Mouse (Mus musculus) heart, postnatal 0 days (tissue): ENCODE data around the gene Uhrf2. TPM values are rescaled to one million over a fixed set of nuclear protein-coding genes. Genes with fewer than 3 reads are reported as not detected.

Experiments
- ATAC-seq: fragments of 200-750 bp; cut with Nextera tagmentation; 2 replicates; pipeline ENCODE4 v1.8.0; 2017; ENCODE audit warnings: low read depth, moderate number of reproducible peaks, moderate library complexity; ENCODE audit not compliant: insufficient read depth
- DNase-seq: peaks from one replicate; pipeline ENCODE4 v3.0.0-alpha.2; 2016; ENCODE audit warnings: low spot score
- H3K27ac ChIP-seq: fragments of 300-500 bp; sonication (generic); 2 replicates; pipeline ENCODE4 v1.5.1; 2014; ENCODE audit warnings: low read depth, mild to moderate bottlenecking
- H3K27me3 ChIP-seq: fragments of 300-500 bp; sonication (generic); 2 replicates; pipeline ENCODE4 v1.6.1; 2014; ENCODE audit warnings: low read length, mixed read lengths; ENCODE audit not compliant: control insufficient read depth, insufficient read depth
- H3K36me3 ChIP-seq: fragments of 300-500 bp; sonication (generic); replicated peaks from 2 replicates; pipeline ENCODE4 v1.6.1; 2014; ENCODE audit warnings: low read length, mixed read lengths; ENCODE audit not compliant: control insufficient read depth, insufficient read depth
- H3K4me1 ChIP-seq: fragments of 300-500 bp; sonication (generic); 2 replicates; pipeline ENCODE4 v1.6.1; 2014; ENCODE audit warnings: antibody characterized with exemption; ENCODE audit not compliant: control insufficient read depth, insufficient read depth
- H3K4me2 ChIP-seq: fragments of 300-500 bp; sonication (generic); 2 replicates; pipeline ENCODE4 v1.6.1; 2014; ENCODE audit warnings: low read depth, mild to moderate bottlenecking, low read length, moderate library complexity
- H3K4me3 ChIP-seq: fragments of 300-500 bp; sonication (generic); 2 replicates; pipeline ENCODE4 v1.5.1; 2014; ENCODE audit warnings: low read depth, low read length
- H3K9ac ChIP-seq: fragments of 300-500 bp; sonication (generic); replicated peaks from 2 replicates; pipeline ENCODE4 v1.6.1; 2014; ENCODE audit warnings: low read depth, low read length, mixed read lengths
- H3K9me3 ChIP-seq: fragments of 300-500 bp; sonication (generic); replicated peaks from 2 replicates; pipeline ENCODE4 v1.6.1; 2016; ENCODE audit warnings: low read length; ENCODE audit not compliant: control insufficient read depth
- CTCF ChIP-seq: IDR thresholded peaks from 2 replicates; pipeline ENCODE4 v1.5.1; 2016; ENCODE audit warnings: antibody characterized with exemption, control low read depth, low read depth
- EP300 ChIP-seq: IDR thresholded peaks from 2 replicates; pipeline ENCODE4 v1.6.1; 2016; ENCODE audit warnings: antibody characterized with exemption, low read depth
- WGBS: fragments of 180-500 bp; shearing (Covaris S2); extraction: QIAGEN DNeasy Blood & Tissue Kit; methylation state at CpG from one replicate; pipeline ENCODE4 v1.1.7; 2014; 5-methylcytosine and 5-hydroxymethylcytosine counted together
- polyA plus RNA-seq: library from polyadenylated mRNA; unstranded; fragments of >200 nt; fragmentation: Nextera tagmentation; extraction: Ambion mirVana; gene quantifications from 2 replicates; pipeline ENCODE4 v1.2.1, GENCODE M21; 2015
- total RNA-seq: library from RNA; depleted of rRNA; stranded (reverse); fragments of >200 nt; gene quantifications from 2 replicates; pipeline ENCODE4 v1.2.3, GENCODE M21; 2014; ENCODE audit warnings: low replicate concordance

Uhrf2 gene
- total and polyA plus RNA-seq, 2 experiments from 2014 or later, result 19.6 to 68.6 TPM

DNA sequence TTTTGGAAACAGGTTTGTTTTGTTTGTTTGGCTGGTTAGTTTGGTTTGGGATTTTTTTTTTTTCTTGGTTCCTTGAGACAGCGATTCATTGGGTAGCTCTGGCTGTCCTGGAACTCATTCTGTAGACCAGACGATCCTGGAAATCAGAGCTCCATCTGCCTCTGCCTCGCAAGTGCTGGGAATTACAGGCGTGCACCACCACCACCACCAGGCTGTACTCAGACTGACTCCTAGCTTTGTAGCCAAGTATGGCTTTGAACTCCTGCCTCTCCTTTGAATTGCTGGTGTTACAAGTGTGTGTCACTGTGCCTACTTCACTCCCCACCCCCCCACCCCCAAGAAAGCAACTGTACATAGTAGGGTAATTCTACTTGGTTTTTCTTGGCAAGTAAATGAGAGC is 86.9 kb downstream of the Uhrf2 start:
- no peaks in the 10 kb centered on the region for H3K36me3 ChIP-seq
- H3K4me2 ChIP-seq, result no peak overlapping the region
- H3K9me3 ChIP-seq, result no peaks in the 10 kb centered on the region
- WGBS, result 53% methylated on average over 4 of the region's 4 CpGs
- TF ChIP-seq EP300 (no peak), CTCF (no peak)
- H3K4me1 ChIP-seq, result 0 out of 2 replicates have a peak, but pooled peaks cover 6% of the 10 kb centered on the region
- H3K27ac ChIP-seq, result no peak overlapping the region
- no peak overlapping the region for H3K9ac ChIP-seq
- H3K4me3 ChIP-seq, result no peak overlapping the region
- H3K27me3 ChIP-seq, result no peaks in the 10 kb centered on the region
- DNase-seq (no peak), ATAC-seq (no peak)

DNA sequence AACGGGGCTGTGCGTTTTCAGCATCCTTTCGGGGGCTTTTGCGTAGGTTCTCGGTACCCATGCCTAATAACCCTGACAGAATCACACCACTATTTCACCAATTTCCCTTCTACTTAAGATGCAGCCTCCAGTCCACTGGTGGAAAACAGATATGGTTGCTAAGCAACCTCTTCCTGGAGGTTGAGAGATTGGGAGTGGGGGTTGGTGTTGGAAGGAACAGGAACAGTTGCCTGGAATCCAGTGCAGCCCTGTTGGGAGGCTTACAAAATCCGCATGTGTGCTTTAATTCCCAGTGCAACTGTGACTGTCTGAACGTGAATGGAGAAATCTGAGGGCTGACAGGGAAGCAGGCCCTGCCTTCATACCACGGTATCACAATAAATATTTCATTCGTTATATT is 87.5 kb downstream of the Uhrf2 start:
- H3K4me3 ChIP-seq, result no peak overlapping the region
- H3K4me1 ChIP-seq, result 0 out of 2 replicates have a peak, but pooled peaks cover 6% of the 10 kb centered on the region
- ATAC-seq (peak; percentile 53; the same call in 1 of the 2 replicates), DNase-seq (peak; percentile 54)
- H3K36me3 ChIP-seq, result no peaks in the 10 kb centered on the region
- no peaks in the 10 kb centered on the region for H3K9me3 ChIP-seq
- H3K9ac ChIP-seq, result no peak overlapping the region
- no peaks in the 10 kb centered on the region for H3K27me3 ChIP-seq
- WGBS, result 53% methylated on average over 9 of the region's 9 CpGs
- H3K27ac ChIP-seq, result no peak overlapping the region
- no peak for TF ChIP-seq EP300
- no peak for TF ChIP-seq CTCF
- H3K4me2 ChIP-seq, result no peak overlapping the region

DNA sequence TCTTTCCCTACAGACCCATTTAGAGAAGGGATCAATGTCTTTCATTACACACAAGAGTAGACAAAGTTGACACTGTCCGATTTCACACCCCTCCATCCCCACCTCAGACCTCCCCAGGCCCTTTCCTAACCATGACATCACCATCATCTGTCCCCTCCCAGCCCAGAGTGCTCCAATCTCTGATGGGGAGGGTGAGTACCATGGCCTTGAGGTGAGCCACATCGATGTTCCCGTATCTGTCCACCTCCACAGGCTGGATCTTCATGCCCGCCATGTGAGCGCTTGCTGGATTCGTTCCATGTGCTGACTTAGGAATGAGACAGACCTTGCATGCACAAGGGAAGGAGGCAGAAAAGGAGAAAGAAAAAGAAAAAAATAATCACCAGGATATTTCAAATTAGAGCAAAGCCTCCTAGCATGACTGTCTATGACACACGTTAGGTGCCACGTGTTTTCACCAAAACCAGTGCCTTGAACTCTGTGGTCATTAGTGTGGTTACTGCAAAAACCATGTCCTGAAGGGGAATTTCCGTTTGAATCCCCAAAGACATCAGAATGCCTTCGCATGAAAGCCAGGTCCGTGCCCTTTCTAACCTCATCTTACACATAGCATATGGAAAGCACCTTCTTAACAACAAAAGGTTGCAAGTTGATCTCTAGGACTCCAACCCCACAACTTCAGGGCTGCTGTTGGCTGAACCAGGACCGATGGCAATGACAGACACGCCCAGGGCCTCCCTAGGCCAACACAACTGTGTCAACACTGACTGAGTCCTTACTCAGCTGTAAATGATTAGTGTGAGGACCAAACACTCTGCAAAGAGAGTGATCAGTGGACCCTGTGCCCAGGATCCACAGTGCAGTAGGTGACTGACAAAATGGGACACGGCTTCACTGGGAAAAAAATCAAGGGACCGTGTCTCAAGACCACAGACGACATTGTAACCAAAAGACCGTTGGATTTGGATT is 88.3 kb downstream of the Uhrf2 start:
- no peaks in the 10 kb centered on the region for H3K27me3 ChIP-seq
- H3K4me2 ChIP-seq, result no peak overlapping the region
- ATAC-seq, result no peak
- H3K4me1 ChIP-seq, result 0 out of 2 replicates have a peak, but pooled peaks cover 6% of the 10 kb centered on the region
- no peak for TF ChIP-seq CTCF
- no peak for TF ChIP-seq EP300
- no peak overlapping the region for H3K4me3 ChIP-seq
- H3K9ac ChIP-seq, result no peak overlapping the region
- 81% methylated on average over 17 of the region's 17 CpGs for WGBS
- no peaks in the 10 kb centered on the region for H3K9me3 ChIP-seq
- H3K27ac ChIP-seq, result no peak overlapping the region
- DNase-seq, result no peak
- no peaks in the 10 kb centered on the region for H3K36me3 ChIP-seq

DNA sequence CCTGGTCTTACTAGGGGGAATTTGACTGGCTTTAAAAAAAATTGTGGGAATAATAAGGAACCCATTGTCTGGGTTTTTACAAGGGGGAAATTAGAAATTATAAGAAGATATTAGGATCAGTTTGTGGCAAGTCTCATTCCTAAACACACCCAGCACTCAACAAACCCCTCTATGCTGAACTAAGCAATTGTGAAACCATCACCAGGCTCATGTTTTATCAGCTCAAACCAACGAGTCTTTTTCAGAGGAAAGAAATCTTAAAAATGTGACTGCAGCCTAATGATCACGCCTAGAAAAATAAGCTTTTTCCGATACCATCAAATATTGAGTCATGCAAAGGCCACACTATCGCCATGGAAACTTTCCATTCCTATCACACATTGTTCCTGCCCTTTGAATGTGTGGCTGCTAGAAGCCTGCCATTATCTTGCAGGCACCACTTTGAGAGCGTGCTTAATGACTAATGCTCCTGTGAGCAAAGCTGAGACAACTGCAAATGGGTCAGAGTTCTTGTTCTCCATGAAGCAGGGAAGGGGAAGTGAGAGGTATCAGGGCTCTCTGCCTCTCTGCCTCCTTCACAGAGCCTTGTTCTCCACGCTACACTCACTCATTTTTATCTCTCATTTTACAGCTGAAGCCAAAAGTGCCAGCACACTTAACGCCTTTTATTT is 94.8 kb downstream of the Uhrf2 start:
- Histone ChIP-seq H3K4me1 (no peaks in the 10 kb centered on the region), H3K9me3 (no peaks in the 10 kb centered on the region), H3K4me2 (no peak overlapping the region), H3K4me3 (no peak overlapping the region), H3K9ac (no peak overlapping the region), H3K27me3 (no peaks in the 10 kb centered on the region), H3K27ac (no peak overlapping the region), H3K36me3 (no peaks in the 10 kb centered on the region)
- DNase-seq (peak; percentile 45), ATAC-seq (peak; percentile 36; the same call in 1 of the 2 replicates)
- WGBS, result 22% methylated on average over 7 of the region's 7 CpGs
- TF ChIP-seq CTCF, result no peak
- no peak for TF ChIP-seq EP300

DNA sequence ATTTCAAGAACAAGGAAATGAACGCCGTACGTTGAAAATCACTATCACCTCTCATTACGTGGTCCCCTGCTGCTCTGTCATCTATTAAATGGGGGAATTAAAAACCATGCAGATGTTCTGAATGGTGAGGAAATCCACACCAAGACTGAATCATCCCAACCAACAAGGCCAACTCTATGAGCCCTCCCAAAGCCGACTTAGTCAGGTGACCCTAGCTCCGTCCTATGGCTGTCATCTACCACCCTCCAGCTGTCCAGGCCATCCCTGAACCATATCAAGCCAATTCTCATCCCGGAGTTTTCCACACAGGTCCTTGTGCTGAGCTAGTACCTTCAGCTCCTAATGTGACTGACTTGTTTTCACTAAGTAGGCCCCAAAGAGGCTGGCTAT is 95.4 kb downstream of the Uhrf2 start:
- DNase-seq, result no peak
- Histone ChIP-seq H3K9ac (no peak overlapping the region), H3K4me1 (no peaks in the 10 kb centered on the region), H3K4me3 (no peak overlapping the region), H3K27ac (no peak overlapping the region), H3K9me3 (no peaks in the 10 kb centered on the region), H3K27me3 (no peaks in the 10 kb centered on the region), H3K4me2 (no peak overlapping the region), H3K36me3 (no peaks in the 10 kb centered on the region)
- 39% methylated on average over 7 of the region's 7 CpGs for WGBS
- ATAC-seq, result no peak
- TF ChIP-seq CTCF (no peak), EP300 (no peak)
